Mouse (Mus musculus) midbrain, embryonic 10.5 days (tissue): Measurements from ENCODE around the gene Higd1b. TPM values are rescaled to one million over a fixed set of nuclear protein-coding genes. Genes with fewer than 3 reads are reported as not detected.

Source experiments
- polyA plus RNA-seq: library from polyadenylated mRNA; unstranded; fragments of >200 nt; fragmentation: Nextera tagmentation; extraction: Ambion mirVana; gene quantifications from 2 replicates; pipeline ENCODE4 v1.2.1, GENCODE M21; 2016

Higd1b gene
- polyA plus RNA-seq, 1 experiment from 2014 or later, result not detected

Other genes starting within 250 kb of the Higd1b start
- 26.5 and 27.9 TPM in 2 replicates for gene Fzd2, start 231.5 kb upstream of the Higd1b start, polyA plus RNA-seq
- gene Meioc, start 172.1 kb upstream of the Higd1b start, polyA plus RNA-seq, result 0.16 and 0.41 TPM in 2 replicates
- gene Ccdc43, start 138.1 kb upstream of the Higd1b start, polyA plus RNA-seq, result 59.5 and 63.2 TPM in 2 replicates
- 10.7 and 18.4 TPM in 2 replicates for gene Adam11, start 74.4 kb upstream of the Higd1b start, polyA plus RNA-seq
- gene Gjc1, start 16.1 kb upstream of the Higd1b start, polyA plus RNA-seq, result 81.1 and 84.0 TPM in 2 replicates
- gene Eftud2, start 45.1 kb downstream of the Higd1b start, polyA plus RNA-seq, result 334 and 339 TPM in 2 replicates
- 2.2 and 2.7 TPM in 2 replicates for gene Ccdc103, start 45.4 kb downstream of the Higd1b start, polyA plus RNA-seq
- gene Fam187a, start 49.3 kb downstream of the Higd1b start, polyA plus RNA-seq, result not detected in 2 replicates
- 0.05 and 0.09 TPM in 2 replicates for gene Gfap, start 65.1 kb downstream of the Higd1b start, polyA plus RNA-seq
- 12.4 and 14.0 TPM in 2 replicates for gene Kif18b, start 89.3 kb downstream of the Higd1b start, polyA plus RNA-seq
- 3.0 and 5.8 TPM in 2 replicates for gene C1ql1, start 110.8 kb downstream of the Higd1b start, polyA plus RNA-seq
- gene Nmt1, start 192.3 kb downstream of the Higd1b start, polyA plus RNA-seq, result 57.3 and 61.8 TPM in 2 replicates
- gene Dcakd, start 192.5 kb downstream of the Higd1b start, polyA plus RNA-seq, result 265 and 287 TPM in 2 replicates